Mouse (Mus musculus): ENCODE results near the gene Gsg1l. TPM values are rescaled to one million over a fixed set of nuclear protein-coding genes. Genes with fewer than 3 reads are reported as not detected.

Gsg1l gene
- polyA plus RNA-seq, 1 experiment: not detected

DNA sequence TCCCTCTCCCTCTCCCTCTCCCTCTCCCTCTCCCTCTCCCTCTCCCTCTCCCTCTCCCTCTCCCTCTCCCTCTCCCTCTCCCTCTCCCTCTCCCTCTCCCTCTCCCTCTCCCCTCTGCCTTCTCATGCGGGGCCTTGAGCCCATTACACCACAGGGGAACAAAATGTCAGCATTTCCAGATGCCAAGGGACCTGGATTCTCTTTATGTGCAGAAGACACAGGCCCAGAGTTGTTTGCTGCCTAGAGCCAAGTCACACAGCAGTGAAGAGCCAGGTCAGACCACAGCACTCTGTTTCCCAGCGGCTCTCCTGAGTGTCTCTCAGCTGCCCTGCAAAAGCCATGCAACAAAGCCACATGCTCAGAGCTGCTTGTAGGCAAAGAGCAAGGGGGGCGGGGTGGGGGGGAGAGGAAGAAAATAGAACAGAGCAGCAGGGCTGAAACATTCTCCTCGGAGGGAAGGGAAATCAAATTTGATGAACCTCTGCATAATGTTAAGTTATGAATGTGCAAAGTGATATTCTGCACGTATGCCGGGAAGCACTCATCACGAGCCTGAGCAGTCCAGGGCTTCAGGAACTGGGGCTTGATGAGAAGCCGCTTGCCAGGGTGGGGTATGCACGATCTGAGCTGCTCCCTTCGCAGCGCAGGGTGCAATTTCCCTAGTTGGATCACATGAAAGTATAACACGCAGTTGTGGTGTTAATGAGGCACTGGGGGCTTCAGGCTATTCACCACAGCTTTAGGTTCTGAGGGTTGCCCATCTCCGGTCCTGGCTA lies 181.6 kb downstream of the Gsg1l start:
- Histone ChIP-seq H3K4me3 (replicated peaks) (no peak overlapping the region), H3K36me3 (ENCODE audit: control insufficient read depth) (no peaks in the 10 kb centered on the region), H3K27me3 (ENCODE audit: control insufficient read depth) (no peaks in the 10 kb centered on the region), H3K4me1 (ENCODE audit: control insufficient read depth) (no peaks in the 10 kb centered on the region; the same call in 1 of the 2 replicates), H3K9me3 (ENCODE audit: control insufficient read depth, low read length) (0 out of 2 replicates have a peak, but pooled peaks cover 2% of the 10 kb centered on the region)
- TF ChIP-seq TAL1 (IDR thresholded peaks at IDR 0.05; ENCODE audit: low read length): no peak
- no peak for TF ChIP-seq GATA1 (IDR thresholded peaks at IDR 0.05; ENCODE audit: low read length)

DNA sequence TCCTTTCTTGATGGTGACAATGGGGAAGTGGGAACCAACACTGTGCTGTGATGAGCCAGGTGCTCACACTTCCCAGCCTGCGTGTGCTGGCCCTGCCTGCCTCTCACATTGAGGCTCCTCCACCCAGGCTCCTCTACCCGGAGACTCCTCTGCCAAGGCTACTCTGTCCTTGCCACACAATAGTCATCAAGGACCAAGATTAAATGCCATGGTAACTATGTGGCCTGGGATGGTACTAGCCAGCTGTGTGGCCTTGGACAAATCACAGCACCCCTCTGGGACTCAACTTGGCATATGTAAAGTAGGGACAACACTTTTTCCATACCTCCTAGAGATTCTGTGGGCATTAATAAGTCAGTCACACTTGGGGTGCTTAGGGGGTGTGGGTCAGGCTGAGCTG lies 182.3 kb downstream of the Gsg1l start:
- H3K36me3 ChIP-seq (ENCODE audit: control insufficient read depth): no peaks in the 10 kb centered on the region
- no peaks in the 10 kb centered on the region; the same call in 1 of the 2 replicates for H3K4me1 ChIP-seq (ENCODE audit: control insufficient read depth)
- no peak overlapping the region for H3K4me3 ChIP-seq (replicated peaks)
- 0 out of 2 replicates have a peak, but pooled peaks cover 2% of the 10 kb centered on the region for H3K9me3 ChIP-seq (ENCODE audit: control insufficient read depth, low read length)
- no peaks in the 10 kb centered on the region for H3K27me3 ChIP-seq (ENCODE audit: control insufficient read depth)
- no peak for TF ChIP-seq TAL1 (IDR thresholded peaks at IDR 0.05; ENCODE audit: low read length)
- TF ChIP-seq GATA1 (IDR thresholded peaks at IDR 0.05; ENCODE audit: low read length): no peak

DNA sequence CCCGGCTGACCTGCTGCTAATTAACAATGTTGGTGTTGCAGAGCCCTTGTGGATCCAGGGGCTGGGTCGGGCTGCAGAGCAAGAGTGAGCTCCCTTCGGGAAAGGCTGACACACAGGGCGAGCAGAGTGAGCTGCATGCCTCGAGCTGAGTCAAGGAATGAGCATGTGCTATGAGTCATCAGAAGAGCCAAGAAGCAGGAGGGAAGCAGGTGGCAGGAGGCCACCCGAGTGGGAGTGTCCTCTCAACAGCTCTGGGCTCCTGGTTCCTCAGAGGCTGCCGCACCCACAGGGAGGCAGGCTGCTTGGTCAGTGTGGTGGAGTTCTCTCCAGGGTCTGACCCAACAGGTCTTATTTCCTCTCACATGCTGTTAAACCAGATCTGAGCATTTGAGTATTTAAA lies 183.2 kb downstream of the Gsg1l start:
- no peak overlapping the region for H3K4me3 ChIP-seq (replicated peaks)
- no peaks in the 10 kb centered on the region; the same call in 1 of the 2 replicates for H3K4me1 ChIP-seq (ENCODE audit: control insufficient read depth)
- no peaks in the 10 kb centered on the region for H3K36me3 ChIP-seq (ENCODE audit: control insufficient read depth)
- TF ChIP-seq GATA1 (IDR thresholded peaks at IDR 0.05; ENCODE audit: low read length): no peak
- no peak for TF ChIP-seq TAL1 (IDR thresholded peaks at IDR 0.05; ENCODE audit: low read length)
- H3K27me3 ChIP-seq (ENCODE audit: control insufficient read depth): no peaks in the 10 kb centered on the region
- H3K9me3 ChIP-seq (ENCODE audit: control insufficient read depth, low read length): 0 out of 2 replicates have a peak, but pooled peaks cover 2% of the 10 kb centered on the region

DNA sequence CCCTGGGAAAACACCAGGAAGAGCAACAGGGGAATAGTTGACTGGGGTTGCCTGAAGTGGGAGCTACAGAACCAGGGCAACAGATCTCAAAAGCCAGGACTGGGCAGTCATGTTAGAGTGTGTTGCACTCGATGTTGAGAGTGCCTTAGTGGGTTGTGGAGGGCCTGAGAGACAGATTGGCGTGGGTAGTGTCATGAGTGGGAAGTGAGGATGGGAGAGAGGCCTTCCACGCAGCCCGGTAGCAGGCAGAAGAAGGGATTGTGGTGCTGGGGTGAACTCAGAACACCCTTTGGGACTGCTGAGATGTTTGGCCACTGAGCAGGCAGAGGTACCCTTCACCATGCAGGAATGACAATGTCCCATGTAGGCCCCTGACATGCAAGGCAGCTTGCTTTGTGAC lies 185.2 kb downstream of the Gsg1l start:
- H3K36me3 ChIP-seq (ENCODE audit: control insufficient read depth): no peaks in the 10 kb centered on the region
- H3K9me3 ChIP-seq (ENCODE audit: control insufficient read depth, low read length): 0 out of 2 replicates have a peak, but pooled peaks cover 2% of the 10 kb centered on the region
- TF ChIP-seq GATA1 (IDR thresholded peaks at IDR 0.05; ENCODE audit: low read length): no peak
- TF ChIP-seq TAL1 (IDR thresholded peaks at IDR 0.05; ENCODE audit: low read length): no peak
- no peaks in the 10 kb centered on the region; the same call in 1 of the 2 replicates for H3K4me1 ChIP-seq (ENCODE audit: control insufficient read depth)
- no peak overlapping the region for H3K4me3 ChIP-seq (replicated peaks)
- H3K27me3 ChIP-seq (ENCODE audit: control insufficient read depth): no peaks in the 10 kb centered on the region

DNA sequence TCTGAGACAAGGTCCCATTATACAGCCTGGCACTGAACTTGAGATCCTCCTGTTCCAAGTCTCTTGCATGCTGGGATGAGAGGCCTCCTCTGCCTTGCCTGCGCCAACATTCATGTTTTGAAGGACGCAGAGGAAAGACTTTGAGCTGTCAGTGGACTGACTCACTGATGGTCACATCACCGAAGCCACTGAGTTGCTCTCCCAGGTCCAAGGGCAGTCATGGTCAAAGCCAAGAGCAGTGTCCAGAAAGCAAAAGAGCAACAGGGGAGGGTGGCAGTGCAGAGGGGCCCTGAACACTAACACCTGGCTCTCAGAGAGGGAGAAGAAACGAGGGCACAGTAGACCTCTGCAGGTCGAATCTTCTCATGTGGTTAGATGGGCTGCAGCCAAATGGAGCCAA lies 188.6 kb downstream of the Gsg1l start:
- no peaks in the 10 kb centered on the region for H3K27me3 ChIP-seq (ENCODE audit: control insufficient read depth)
- H3K4me1 ChIP-seq (ENCODE audit: control insufficient read depth): no peaks in the 10 kb centered on the region

DNA sequence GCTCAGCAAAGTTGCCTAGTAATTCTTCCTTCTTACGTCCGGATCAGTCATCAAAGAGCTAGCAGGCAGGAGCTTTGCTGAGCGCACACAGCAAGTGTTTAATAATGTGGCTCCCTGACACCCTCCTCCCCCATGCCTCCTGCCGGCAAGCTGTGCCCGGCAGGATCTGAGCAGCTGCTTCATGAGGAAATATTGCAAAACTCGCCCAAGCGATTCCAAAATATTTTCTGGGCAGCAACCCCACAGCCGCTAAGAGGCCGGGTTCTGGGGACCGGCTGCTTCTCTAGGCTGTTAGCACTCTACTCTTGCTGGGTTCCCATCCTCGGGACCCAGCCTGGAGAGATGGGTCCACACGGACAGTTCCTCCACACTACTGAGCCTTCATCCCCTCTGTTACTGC lies 193.8 kb downstream of the Gsg1l start:
- no peak overlapping the region for H3K4me3 ChIP-seq (replicated peaks)
- no peaks in the 10 kb centered on the region for H3K27me3 ChIP-seq (ENCODE audit: control insufficient read depth)
- TF ChIP-seq TAL1 (IDR thresholded peaks at IDR 0.05; ENCODE audit: low read length): no peak
- no peak for TF ChIP-seq GATA1 (IDR thresholded peaks at IDR 0.05; ENCODE audit: low read length)
- no peaks in the 10 kb centered on the region for H3K9me3 ChIP-seq (ENCODE audit: control insufficient read depth, low read length)
- H3K4me1 ChIP-seq (ENCODE audit: control insufficient read depth): no peaks in the 10 kb centered on the region
- no peaks in the 10 kb centered on the region for H3K36me3 ChIP-seq (ENCODE audit: control insufficient read depth)

More for the DNA sequence above, 188.6 kb downstream of the Gsg1l start:
- no peaks in the 10 kb centered on the region for H3K36me3 ChIP-seq (ENCODE audit: control insufficient read depth)
- H3K4me3 ChIP-seq (replicated peaks): no peak overlapping the region
- H3K9me3 ChIP-seq (ENCODE audit: control insufficient read depth, low read length): 0 out of 2 replicates have a peak, but pooled peaks cover 2% of the 10 kb centered on the region
- TF ChIP-seq TAL1 (IDR thresholded peaks at IDR 0.05; ENCODE audit: low read length): no peak
- no peak for TF ChIP-seq GATA1 (IDR thresholded peaks at IDR 0.05; ENCODE audit: low read length)

DNA sequence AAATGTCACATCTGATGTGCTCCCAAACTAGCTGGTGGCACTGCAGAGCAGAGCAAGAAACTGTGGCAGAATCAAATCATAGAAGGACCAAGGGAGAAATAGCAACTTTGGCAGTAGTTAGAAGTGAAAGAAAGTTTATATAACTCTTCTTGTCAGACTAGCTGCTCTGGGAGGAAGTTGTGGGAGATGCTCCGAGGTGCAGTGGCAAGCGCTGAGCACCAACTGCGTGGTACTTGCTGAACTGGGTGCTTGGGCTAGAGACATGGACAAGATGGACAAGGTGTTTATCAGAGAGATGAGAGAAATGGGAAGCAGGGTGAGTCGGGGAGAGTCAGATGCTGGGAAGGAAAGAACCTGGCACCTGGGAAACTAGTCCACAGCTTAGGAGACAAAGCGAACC lies 194.4 kb downstream of the Gsg1l start:
- Histone ChIP-seq H3K36me3 (ENCODE audit: control insufficient read depth) (no peaks in the 10 kb centered on the region), H3K9me3 (ENCODE audit: control insufficient read depth, low read length) (no peaks in the 10 kb centered on the region), H3K4me3 (replicated peaks) (no peak overlapping the region), H3K27me3 (ENCODE audit: control insufficient read depth) (no peaks in the 10 kb centered on the region), H3K4me1 (ENCODE audit: control insufficient read depth) (no peaks in the 10 kb centered on the region)
- TF ChIP-seq TAL1 (IDR thresholded peaks at IDR 0.05; ENCODE audit: low read length): no peak
- TF ChIP-seq GATA1 (IDR thresholded peaks at IDR 0.05; ENCODE audit: low read length): no peak

DNA sequence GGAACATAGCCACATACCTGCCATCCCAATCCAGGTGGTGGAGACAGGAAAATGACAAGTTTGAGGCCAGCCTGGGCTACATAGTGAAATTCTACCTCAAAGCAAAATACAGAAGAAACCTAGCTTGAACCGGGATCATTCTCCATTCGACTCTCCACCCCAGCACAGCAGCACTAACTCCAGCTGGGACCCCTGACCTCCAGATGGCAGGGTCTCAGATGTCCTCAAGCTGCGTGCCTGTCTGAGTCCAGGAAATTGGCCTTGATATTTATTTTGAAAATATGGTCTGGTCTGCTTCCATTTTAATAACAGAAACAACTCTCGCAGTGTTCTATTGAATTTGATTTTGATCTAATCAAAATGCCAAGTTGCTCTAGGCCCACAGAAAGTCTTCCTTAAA lies 195.1 kb downstream of the Gsg1l start:
- no peaks in the 10 kb centered on the region for H3K27me3 ChIP-seq (ENCODE audit: control insufficient read depth)
- H3K36me3 ChIP-seq (ENCODE audit: control insufficient read depth): no peaks in the 10 kb centered on the region
- no peaks in the 10 kb centered on the region for H3K9me3 ChIP-seq (ENCODE audit: control insufficient read depth, low read length)
- TF ChIP-seq TAL1 (IDR thresholded peaks at IDR 0.05; ENCODE audit: low read length) (no peak), GATA1 (IDR thresholded peaks at IDR 0.05; ENCODE audit: low read length) (no peak)
- H3K4me1 ChIP-seq (ENCODE audit: control insufficient read depth): no peaks in the 10 kb centered on the region
- no peak overlapping the region for H3K4me3 ChIP-seq (replicated peaks)

DNA sequence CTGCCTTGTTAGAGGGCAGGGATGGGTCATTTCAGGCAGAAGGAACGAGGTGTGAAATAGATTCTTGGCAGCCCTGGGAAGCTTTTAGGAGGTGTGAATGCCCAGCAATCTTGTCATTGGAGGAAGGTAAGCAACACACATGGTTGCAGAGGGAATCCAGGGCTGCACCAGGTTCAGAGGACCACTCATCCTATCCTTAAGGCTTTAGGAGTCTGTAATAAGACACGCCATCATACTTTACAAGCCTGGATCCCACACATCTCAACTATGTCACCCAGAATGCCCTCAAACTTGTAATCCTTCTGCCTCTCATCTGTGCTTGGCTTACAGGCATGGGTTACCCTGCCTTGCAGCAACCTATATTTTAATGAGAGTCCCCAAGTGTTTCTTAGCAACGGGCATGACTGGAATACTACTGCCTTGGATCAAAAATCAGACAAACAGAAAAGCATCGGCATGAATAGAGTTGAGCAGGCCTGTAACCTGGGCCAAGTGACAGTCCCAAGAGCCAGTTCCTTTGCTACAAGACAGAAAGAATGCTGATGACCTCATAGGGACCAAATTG lies 196.0 kb downstream of the Gsg1l start:
- H3K4me1 ChIP-seq (ENCODE audit: control insufficient read depth): no peaks in the 10 kb centered on the region
- H3K4me3 ChIP-seq (replicated peaks): no peak overlapping the region
- H3K36me3 ChIP-seq (ENCODE audit: control insufficient read depth): no peaks in the 10 kb centered on the region
- TF ChIP-seq GATA1 (IDR thresholded peaks at IDR 0.05; ENCODE audit: low read length): no peak
- TF ChIP-seq TAL1 (IDR thresholded peaks at IDR 0.05; ENCODE audit: low read length): no peak
- H3K27me3 ChIP-seq (ENCODE audit: control insufficient read depth): no peaks in the 10 kb centered on the region
- no peaks in the 10 kb centered on the region for H3K9me3 ChIP-seq (ENCODE audit: control insufficient read depth, low read length)

Data from erythroblast, embryonic 14.5 days (primary cell).